Mouse (Mus musculus): ENCODE data around the gene Sav1. TPM values are rescaled to one million over a fixed set of nuclear protein-coding genes. Genes with fewer than 3 reads are reported as not detected.

The Sav1 gene
- polyA plus RNA-seq, 1 experiment, result 24.4 TPM

DNA sequence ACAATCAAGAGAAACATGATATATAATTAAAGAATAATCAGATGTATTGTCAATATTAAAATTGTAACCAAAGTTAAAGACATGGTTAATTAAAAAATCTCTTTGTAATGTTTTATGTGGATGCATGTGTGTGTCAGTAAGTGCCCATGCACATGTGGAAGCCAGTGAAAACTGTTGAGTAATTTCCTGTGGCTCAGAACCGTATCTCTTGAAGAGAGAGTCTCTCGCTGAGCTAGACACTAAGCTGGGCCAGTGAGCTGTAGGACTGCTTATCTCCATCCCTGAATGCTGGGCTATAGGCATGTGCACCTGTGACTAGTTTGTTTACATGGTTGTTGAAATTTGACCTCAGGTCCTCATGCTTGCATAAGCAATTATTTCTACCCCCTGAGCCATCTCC lies 29.4 kb downstream of the Sav1 start:
- no peak for DNase-seq (ENCODE audit: low read depth)

DNA sequence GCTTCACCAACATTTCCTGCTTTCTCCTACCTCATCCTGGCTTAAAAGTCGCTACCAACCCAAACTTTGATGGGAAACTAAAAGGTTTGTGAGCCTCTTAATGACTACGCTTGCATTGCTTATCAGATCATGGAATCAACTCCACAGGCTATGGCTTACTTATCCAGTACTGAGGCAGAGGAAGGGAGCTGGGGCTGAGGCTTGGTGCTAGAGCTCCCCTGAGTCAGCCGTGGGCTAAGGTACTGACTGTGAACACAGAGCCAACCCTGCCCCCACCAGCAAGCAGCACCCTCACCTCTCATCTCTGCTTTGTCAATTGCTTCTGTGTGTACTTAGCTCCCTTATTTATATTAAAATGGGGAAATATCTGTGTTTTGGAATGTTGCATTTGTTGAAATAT lies 39.3 kb downstream of the Sav1 start:
- DNase-seq (ENCODE audit: low read depth), result no peak

DNA sequence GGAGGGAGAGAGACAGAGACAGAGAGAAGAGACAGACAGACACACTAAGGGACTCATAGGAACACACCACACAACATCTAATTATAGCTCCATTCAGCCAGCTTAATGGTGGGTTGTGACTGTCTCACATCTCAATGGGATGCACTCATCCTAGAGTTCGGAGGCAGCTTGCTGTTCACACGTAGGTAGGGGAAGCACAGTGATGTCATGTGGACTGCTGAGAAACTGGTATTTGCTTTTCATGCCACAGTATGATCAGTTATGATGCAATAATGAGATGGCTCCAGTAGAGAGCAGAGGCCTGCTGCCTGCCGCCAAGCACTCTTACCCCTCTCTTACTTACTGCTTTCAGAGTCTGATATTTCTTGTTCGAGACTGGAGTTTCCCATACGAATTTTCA lies 40.9 kb downstream of the Sav1 start:
- no peak for DNase-seq (ENCODE audit: low read depth)

DNA sequence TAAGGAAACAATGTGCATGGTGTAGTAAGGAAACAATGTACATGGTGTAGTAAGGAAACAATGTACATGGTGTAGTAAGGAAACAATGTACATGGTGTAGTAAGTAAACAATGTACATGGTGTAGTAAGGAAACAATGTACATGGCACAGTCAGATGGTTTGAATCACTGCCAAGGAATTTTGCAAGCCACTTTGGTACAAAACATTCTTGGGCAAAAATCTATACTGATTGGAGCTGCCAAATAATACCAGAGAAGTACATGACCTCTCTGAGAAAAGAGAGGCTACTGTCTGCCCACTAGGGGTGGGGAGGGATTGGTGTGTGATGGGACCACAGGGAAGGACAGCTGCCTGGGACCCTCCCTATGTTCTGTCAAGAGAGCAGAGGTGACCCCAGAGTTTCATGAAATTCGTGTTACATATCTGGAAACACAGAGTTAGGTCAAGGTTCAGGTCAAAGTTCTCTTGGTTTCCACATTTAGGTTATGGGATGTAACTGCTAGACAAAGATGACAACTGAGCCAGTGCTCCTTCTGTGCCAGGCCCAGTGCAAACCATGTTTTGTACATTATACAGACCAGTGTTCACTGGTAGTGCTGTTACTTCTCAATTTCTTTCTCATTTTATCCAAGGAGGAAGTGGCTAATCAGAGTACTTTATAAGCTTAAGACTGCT lies 45.0 kb downstream of the Sav1 start:
- no peak for DNase-seq (ENCODE audit: low read depth)

DNA sequence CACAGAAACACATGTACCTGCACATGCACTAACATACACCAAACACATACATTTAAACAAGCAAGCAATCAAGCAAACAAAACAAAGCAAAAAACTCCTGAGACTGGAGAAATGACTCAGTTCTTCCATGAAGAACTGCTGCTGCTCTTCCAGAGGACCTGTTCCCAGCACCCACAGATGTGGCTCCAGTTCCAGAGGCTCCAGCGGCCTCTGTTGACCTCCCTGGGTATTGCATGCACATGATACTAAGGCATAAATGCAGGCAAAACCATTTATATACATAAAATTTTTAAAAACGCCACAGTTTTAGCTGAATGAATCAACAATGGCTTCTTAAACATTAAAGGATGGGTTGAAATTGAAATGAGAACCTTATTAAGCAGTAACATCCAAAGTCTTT lies 47.5 kb downstream of the Sav1 start:
- DNase-seq (ENCODE audit: low read depth), result no peak

DNA sequence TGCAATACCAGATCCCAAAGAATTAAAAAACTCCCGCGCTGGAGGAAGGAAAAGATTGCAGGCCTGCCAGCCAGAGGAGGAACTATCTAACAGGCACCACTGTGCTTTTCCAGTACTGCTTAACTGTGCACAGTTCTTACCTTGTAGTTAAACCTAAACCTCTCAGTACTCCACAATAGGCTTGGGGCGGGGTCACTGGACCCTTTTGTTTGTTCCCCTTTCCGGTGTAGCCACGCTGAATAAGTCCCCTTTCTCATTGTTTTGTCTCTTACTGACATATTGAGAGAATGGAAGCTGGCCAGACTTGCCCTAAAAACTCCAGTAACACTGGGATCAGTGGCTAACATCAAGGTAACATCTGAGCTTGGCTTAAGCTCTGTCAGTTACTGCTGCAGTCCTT lies 49.1 kb downstream of the Sav1 start:
- DNase-seq (ENCODE audit: low read depth), result no peak

DNA sequence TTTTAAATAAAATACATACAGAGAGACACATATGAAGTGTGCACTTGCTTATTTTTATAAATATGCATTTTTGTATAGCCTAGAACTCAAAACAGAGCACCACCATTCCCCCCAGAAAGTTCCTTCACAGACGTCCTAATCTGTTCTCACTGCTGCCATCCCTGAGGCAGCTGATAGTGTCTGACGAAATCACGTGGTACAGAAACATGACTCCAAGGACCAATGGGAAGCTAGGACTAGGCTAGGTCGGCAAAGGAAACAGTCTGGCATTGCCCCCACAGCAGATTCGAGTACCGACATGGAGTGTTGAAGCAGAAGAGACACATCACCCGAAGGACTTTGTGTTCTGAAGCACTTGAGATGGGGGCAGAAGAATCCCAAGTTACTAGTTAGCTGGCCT lies 60.1 kb downstream of the Sav1 start:
- no peak for DNase-seq (ENCODE audit: low read depth)

DNA sequence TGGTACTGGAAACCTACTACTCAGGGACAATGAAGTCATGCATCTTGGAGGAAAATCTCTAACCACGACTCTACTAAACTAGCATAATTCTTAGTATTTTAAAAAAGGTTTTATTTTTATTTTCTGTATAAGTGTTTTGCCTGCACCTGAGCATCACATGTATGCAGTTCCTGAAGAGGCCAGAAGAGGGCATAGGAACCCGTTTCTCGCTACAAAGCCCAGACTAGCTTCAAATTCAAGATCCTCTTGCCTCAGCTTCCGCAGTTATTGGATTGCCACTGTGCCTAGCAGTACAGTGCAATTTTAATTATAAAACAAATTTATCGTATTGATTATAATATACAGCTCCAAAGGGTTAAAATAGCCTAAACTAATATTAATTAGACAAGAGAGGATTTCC lies 62.8 kb downstream of the Sav1 start:
- no peak for DNase-seq (ENCODE audit: low read depth)

DNA sequence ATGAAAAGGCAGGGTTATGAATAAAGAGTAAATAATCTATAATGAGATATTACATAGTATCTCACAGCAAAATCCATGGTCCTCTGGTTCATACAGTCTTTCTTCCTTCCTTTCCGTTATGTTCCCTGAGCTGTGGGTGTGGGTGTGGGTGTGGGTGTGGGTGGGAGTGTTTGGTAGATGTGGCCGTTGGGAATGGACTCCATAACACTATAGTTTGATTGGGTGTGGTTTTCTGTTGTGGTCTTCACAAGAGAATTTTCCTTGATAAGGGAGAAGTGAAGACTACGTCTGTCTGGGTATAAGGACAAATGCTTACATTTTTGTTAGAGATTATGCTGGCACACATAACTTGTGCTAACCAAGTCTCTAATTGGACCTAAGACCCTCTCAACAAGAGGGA lies 63.2 kb downstream of the Sav1 start:
- DNase-seq (ENCODE audit: low read depth), result no peak

DNA sequence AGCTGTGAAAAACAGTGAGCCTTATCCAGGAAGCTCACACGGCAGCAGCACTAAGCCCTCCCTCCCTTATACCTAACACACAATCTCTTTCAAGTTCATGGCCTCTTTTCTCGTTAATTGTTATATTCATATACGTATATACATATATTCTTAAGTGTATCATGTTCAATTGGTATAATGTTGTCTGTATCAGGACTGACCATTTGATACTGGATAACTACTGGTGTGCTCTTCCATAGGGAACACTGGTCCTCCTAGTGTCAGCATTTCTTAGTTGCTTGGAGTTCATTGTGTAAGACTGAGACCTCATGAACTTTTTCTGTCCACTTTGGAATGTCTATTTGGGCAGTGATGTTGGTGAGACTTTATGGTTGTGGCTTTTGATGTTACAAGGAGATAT lies 63.7 kb downstream of the Sav1 start:
- no peak for DNase-seq (ENCODE audit: low read depth)

DNA sequence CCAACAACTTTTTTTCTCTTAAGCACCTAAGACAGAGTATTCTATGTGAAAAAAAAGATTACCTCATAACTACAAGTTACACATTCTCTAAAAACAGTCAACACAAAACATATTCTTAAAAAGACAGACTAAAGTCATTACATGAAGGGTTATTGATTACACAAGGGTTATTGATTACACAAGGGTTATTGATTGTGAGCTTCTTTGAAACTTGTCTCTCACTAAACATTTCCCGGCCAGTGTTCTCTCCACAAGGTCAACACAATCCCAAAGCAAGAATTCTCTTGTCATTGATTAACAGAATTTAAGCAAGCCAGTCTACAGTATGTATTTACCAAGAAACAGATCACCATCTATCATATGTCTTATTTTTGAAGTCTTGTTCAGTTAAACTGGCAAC lies 64.7 kb downstream of the Sav1 start:
- no peak for DNase-seq (ENCODE audit: low read depth)

DNA sequence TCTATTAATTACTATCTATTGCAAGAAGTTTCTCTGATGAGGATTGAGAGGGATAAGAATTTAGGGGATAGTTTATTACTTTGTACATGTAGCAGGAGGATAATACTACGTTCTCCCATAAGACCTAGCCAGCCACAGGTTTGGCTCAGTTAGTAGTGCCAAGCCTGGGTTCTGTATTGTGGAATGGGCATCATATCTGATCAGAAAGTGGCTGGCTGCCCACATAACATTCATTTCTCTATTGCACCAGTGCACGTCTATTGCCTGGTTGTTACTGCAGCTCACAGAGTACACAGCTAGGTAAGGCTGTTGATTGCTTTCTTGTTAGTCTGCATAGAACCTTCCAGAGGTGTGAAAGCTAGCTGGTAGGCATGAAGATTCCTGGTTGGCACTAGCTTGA lies 68.9 kb downstream of the Sav1 start:
- DNase-seq (ENCODE audit: low read depth), result no peak

Other genes starting within 250 kb of the Sav1 start
- gene Cdkl1, start 195.7 kb downstream of the Sav1 start, polyA plus RNA-seq (2012; rRNA removed), result 2.1 and 2.2 TPM in 2 replicates
- 1.2 and 1.6 TPM in 2 replicates for gene Atl1, start 94.4 kb downstream of the Sav1 start, polyA plus RNA-seq (2012; rRNA removed)
- 6.3 and 9.4 TPM in 2 replicates for gene Map4k5, start 93.8 kb downstream of the Sav1 start, polyA plus RNA-seq (2012; rRNA removed)
- gene Nin, start 126.7 kb upstream of the Sav1 start, polyA plus RNA-seq (2012; rRNA removed), result 7.3 and 11.1 TPM in 2 replicates
- gene Abhd12b, start 167.1 kb upstream of the Sav1 start, polyA plus RNA-seq (2012; rRNA removed), result 0.04 TPM in 1 of 2 replicates, not detected in the other
- 77.7 and 107 TPM in 2 replicates for gene Pygl, start 244.5 kb upstream of the Sav1 start, polyA plus RNA-seq (2012; rRNA removed)

Measured in gonadal fat pad, adult 2 months (tissue).